Mouse (Mus musculus): ENCODE measurements around the gene Efcab3. TPM values are rescaled to one million over a fixed set of nuclear protein-coding genes. Genes with fewer than 3 reads are reported as not detected.
"Not testable (repeated sequence)": the region's sequence is repeated elsewhere in the genome, so short reads cannot be mapped to it uniquely, and the experiment has no call there.

Efcab3 gene
- total and polyA plus RNA-seq, 3 experiments = not detected

DNA sequence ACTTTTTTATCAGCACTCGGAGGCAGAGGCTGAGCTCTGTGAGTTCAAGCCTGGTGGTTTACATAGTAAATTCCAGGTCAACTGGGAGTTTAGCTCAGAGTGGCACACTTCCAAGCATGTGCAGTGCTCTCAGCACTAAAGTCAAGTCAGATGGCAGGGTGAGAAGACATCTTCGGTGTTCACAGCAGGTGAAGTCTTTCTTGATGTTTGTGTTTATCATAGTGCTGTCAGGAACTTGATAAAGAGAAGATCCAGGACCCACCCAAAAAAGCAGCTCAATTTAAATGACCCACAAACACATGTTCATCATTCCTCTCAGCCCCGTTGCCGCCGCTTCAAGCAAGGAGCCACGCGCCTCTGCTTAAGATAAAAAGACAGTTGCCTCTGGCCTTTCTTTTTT is 72.3 kb downstream of the Efcab3 start:
- H3K27ac ChIP-seq (ENCODE audit: control insufficient read depth, low read depth, low read length) = no peak overlapping the region
- H3K4me1 ChIP-seq (ENCODE audit: control insufficient read depth in 1 of 2, insufficient read depth in 2 of 2, low read length in 2 of 2) = no peaks in the 10 kb centered on the region
- no peaks in the 10 kb centered on the region for H3K27me3 ChIP-seq (ENCODE audit: control insufficient read depth in 1 of 2, insufficient read depth in 2 of 2, low read length in 2 of 2)
- peaks cover 0 to 24% of the 10 kb centered on the region in 2 experiments; a peak in 2 of 4 replicates for H3K36me3 ChIP-seq (ENCODE audit: control insufficient read depth in 1 of 2, insufficient read depth in 2 of 2, low read length in 2 of 2)
- H3K9me3 ChIP-seq (replicated peaks; ENCODE audit: insufficient read depth, low read length) = no peaks in the 10 kb centered on the region
- no peak for TF ChIP-seq NELFE (IDR thresholded peaks at IDR 0.05; ENCODE audit: low read depth, low read length)
- no peak for TF ChIP-seq SIN3A (IDR thresholded peaks at IDR 0.05; ENCODE audit: low read length)
- no peak for TF ChIP-seq RCOR1 (IDR thresholded peaks at IDR 0.05; ENCODE audit: low read depth, low read length)
- no peak for TF ChIP-seq MAZ (IDR thresholded peaks at IDR 0.05; ENCODE audit: low read depth, low read length)
- TF ChIP-seq JUND (IDR thresholded peaks at IDR 0.05; ENCODE audit: low read depth, low read length) = no peak
- TF ChIP-seq MAX (IDR thresholded peaks at IDR 0.05; ENCODE audit: low read length) = no peak
- no peak for TF ChIP-seq ETS1 (IDR thresholded peaks at IDR 0.05; ENCODE audit: low read depth, low read length)
- no peak for TF ChIP-seq RAD21 (IDR thresholded peaks at IDR 0.05; ENCODE audit: low read depth, low read length)
- no peak for TF ChIP-seq CHD1 (IDR thresholded peaks at IDR 0.05; ENCODE audit: low read depth, low read length)
- TF ChIP-seq NRF1 (IDR thresholded peaks at IDR 0.05; ENCODE audit: insufficient read depth, low read depth, low read length, poor library complexity, severe bottlenecking) = no peak
- TF ChIP-seq GATA1 (IDR thresholded peaks at IDR 0.05; ENCODE audit: low read depth, low read length) = no peak
- no peak for TF ChIP-seq BHLHE40 (IDR thresholded peaks at IDR 0.05; ENCODE audit: borderline replicate concordance, low read depth, low read length)
- TF ChIP-seq TAL1 (IDR thresholded peaks at IDR 0.05; ENCODE audit: low read length) = no peak
- TF ChIP-seq ZKSCAN1 (IDR thresholded peaks at IDR 0.05; ENCODE audit: low read depth, low read length) = no peak
- no peak for TF ChIP-seq TBP (IDR thresholded peaks at IDR 0.05; ENCODE audit: low read depth, low read length)
- no peak for TF ChIP-seq ZC3H11A (IDR thresholded peaks at IDR 0.05; ENCODE audit: low read depth, low read length)
- no peak for TF ChIP-seq TCF12 (IDR thresholded peaks at IDR 0.05; ENCODE audit: low read depth, low read length)
- TF ChIP-seq USF1 (IDR thresholded peaks at IDR 0.05; ENCODE audit: low read depth, low read length) = no peak
- TF ChIP-seq POLR2AphosphoS5 (IDR thresholded peaks at IDR 0.05; ENCODE audit: borderline replicate concordance, low read depth, low read length) = no peak
- no peak for TF ChIP-seq POLR2A (IDR thresholded peaks at IDR 0.05; ENCODE audit: control insufficient read depth in 1 of 2, insufficient read depth in 1 of 2, low read depth in 1 of 2, low read length in 2 of 2, poor library complexity in 1 of 2)
- no peaks in the 10 kb centered on the region for H3K79me2 ChIP-seq (ENCODE audit: control insufficient read depth, insufficient read depth, low read length, poor library complexity)
- H3K4me3 ChIP-seq (ENCODE audit: control insufficient read depth in 1 of 2, insufficient read depth in 1 of 2, low read depth in 2 of 2, low read length in 2 of 2) = no peak overlapping the region
- H3K9ac ChIP-seq (ENCODE audit: control insufficient read depth, low read depth, low read length, poor library complexity, severe bottlenecking) = no peak overlapping the region
- no peak for DNase-seq (ENCODE audit: low read depth, low spot score)

DNA sequence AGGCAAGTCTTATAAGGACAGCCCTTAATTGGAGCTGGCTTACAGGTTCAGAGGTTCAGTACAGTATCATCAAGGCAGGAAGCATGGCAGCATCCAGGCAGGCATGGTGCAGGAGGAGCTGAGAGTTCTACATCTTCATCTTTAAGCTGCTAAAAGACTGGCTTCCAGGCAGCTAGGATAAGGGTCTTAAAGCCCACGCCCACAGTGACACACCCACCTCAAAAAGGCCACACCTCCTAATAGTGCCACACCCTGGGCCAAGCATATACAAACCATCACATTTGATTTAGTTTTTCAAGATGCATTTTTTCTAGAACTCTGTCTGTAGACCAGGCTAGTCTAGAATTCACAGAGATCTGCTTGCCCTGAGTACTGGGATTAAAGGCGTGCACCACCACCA is 73.9 kb downstream of the Efcab3 start:
- H3K9ac ChIP-seq (ENCODE audit: control insufficient read depth, low read depth, low read length, poor library complexity, severe bottlenecking); H3K9me3 ChIP-seq (replicated peaks; ENCODE audit: insufficient read depth, low read length); H3K79me2 ChIP-seq (ENCODE audit: control insufficient read depth, insufficient read depth, low read length, poor library complexity); H3K4me1 ChIP-seq (ENCODE audit: control insufficient read depth in 1 of 2, insufficient read depth in 2 of 2, low read length in 2 of 2); DNase-seq (ENCODE audit: low read depth, low spot score); H3K4me3 ChIP-seq (ENCODE audit: control insufficient read depth in 1 of 2, insufficient read depth in 1 of 2, low read depth in 2 of 2, low read length in 2 of 2); H3K27me3 ChIP-seq (ENCODE audit: control insufficient read depth in 1 of 2, insufficient read depth in 2 of 2, low read length in 2 of 2); H3K27ac ChIP-seq (ENCODE audit: control insufficient read depth, low read depth, low read length): not testable (repeated sequence)
- H3K36me3 ChIP-seq (ENCODE audit: control insufficient read depth in 1 of 2, insufficient read depth in 2 of 2, low read length in 2 of 2) = peaks cover 0 to 22% of the 10 kb centered on the region in 2 experiments; a peak in 2 of 4 replicates
- TF ChIP-seq POLR2A (IDR thresholded peaks at IDR 0.05; ENCODE audit: control insufficient read depth in 1 of 2, insufficient read depth in 1 of 2, low read depth in 1 of 2, low read length in 2 of 2, poor library complexity in 1 of 2) = 0 out of 4 replicates have a peak, but pooled peaks of 1 of the 2 experiments have one; percentile 7
